Mouse (Mus musculus) MEL (cell line): ENCODE data around the gene Map3k4. TPM values are rescaled to one million over a fixed set of nuclear protein-coding genes. Genes with fewer than 3 reads are reported as not detected.

ENCODE experiments used
- DNase-seq: peaks from one replicate; pipeline ENCODE4 v3.0.0; 2011; ENCODE audit warnings: low read depth, low spot score
- H3K27ac ChIP-seq: 2 replicates; pipeline ENCODE4 v1.5.1; 2012; ENCODE audit warnings: low read depth, mild to moderate bottlenecking, control low read depth, low read length, moderate library complexity; ENCODE audit not compliant: control insufficient read depth
- H3K27me3 ChIP-seq, 2 experiments: fragments of 150-350 bp in 1 of 2; sonication (generic) in 1 of 2; 2 replicates each; pipeline ENCODE4 v1.6.1; 2012; ENCODE audit warnings: low read length in 2 of 2, mild to moderate bottlenecking in 2 of 2, improper control_type of control experiment in 1 of 2, moderate library complexity in 1 of 2; ENCODE audit not compliant: insufficient read depth in 2 of 2, control insufficient read depth in 1 of 2
- H3K36me3 ChIP-seq, 2 experiments: 2 replicates each; pipeline ENCODE4 v1.6.1; 2012 to 2014; ENCODE audit warnings: low read length in 2 of 2, improper control_type of control experiment in 1 of 2, inconsistent platforms in 1 of 2, mild to moderate bottlenecking in 1 of 2; ENCODE audit not compliant: insufficient read depth in 2 of 2, control insufficient read depth in 1 of 2
- H3K4me1 ChIP-seq, 2 experiments: fragments of 150-350 bp in 1 of 2; sonication (generic) in 1 of 2; 2 replicates each; pipeline ENCODE4 v1.6.1; 2012; ENCODE audit warnings: low read length in 2 of 2, improper control_type of control experiment in 1 of 2, mild to moderate bottlenecking in 1 of 2; ENCODE audit not compliant: insufficient read depth in 2 of 2, control insufficient read depth in 1 of 2
- H3K4me3 ChIP-seq, 2 experiments: fragments of 150-350 bp in 1 of 2; sonication (generic) in 1 of 2; 2 replicates each; pipeline ENCODE4 v1.5.1; 2012; ENCODE audit warnings: low read depth in 2 of 2, low read length in 2 of 2, mild to moderate bottlenecking in 2 of 2, moderate library complexity in 2 of 2, control low read depth in 1 of 2, improper control_type of control experiment in 1 of 2; ENCODE audit not compliant: control insufficient read depth in 1 of 2, insufficient read depth in 1 of 2
- H3K79me2 ChIP-seq: 2 replicates; pipeline ENCODE4 v1.6.1; 2012; ENCODE audit warnings: mild to moderate bottlenecking, low read length, moderate library complexity; ENCODE audit not compliant: control insufficient read depth, poor library complexity, insufficient read depth
- H3K9ac ChIP-seq: 2 replicates; pipeline ENCODE4 v1.6.1; 2012; ENCODE audit warnings: low read depth, mild to moderate bottlenecking, control low read depth, low read length, moderate library complexity; ENCODE audit not compliant: control insufficient read depth, poor library complexity, severe bottlenecking
- H3K9me3 ChIP-seq: fragments of 150-350 bp; sonication (generic); replicated peaks from 2 replicates; pipeline ENCODE4 v1.6.1; 2012; ENCODE audit warnings: mild to moderate bottlenecking, low read length, improper control_type of control experiment, moderate library complexity; ENCODE audit not compliant: insufficient read depth
- BHLHE40 ChIP-seq: IDR thresholded peaks from 2 replicates; pipeline ENCODE4 v1.6.1; 2012; ENCODE audit warnings: low read depth, mild to moderate bottlenecking, inconsistent platforms, low read length, improper control_type of control experiment, borderline replicate concordance
- CHD2 ChIP-seq: IDR thresholded peaks from 2 replicates; pipeline ENCODE4 v1.6.1; 2011; ENCODE audit warnings: low read length, improper control_type of control experiment
- E2F4 ChIP-seq: IDR thresholded peaks from 2 replicates; pipeline ENCODE4 v1.6.1; 2011; ENCODE audit warnings: low read depth, low read length, improper control_type of control experiment, borderline replicate concordance
- ELF1 ChIP-seq: IDR thresholded peaks from 2 replicates; pipeline ENCODE4 v1.6.1; 2014; ENCODE audit warnings: low read depth, mild to moderate bottlenecking, inconsistent platforms, low read length, improper control_type of control experiment, moderate library complexity
- ETS1 ChIP-seq: IDR thresholded peaks from 2 replicates; pipeline ENCODE4 v1.6.1; 2012; ENCODE audit warnings: low read depth, mild to moderate bottlenecking, inconsistent platforms, low read length, improper control_type of control experiment, moderate library complexity
- GABPA ChIP-seq: IDR thresholded peaks from 2 replicates; pipeline ENCODE4 v1.6.1; 2012; ENCODE audit warnings: low read depth, mild to moderate bottlenecking, inconsistent platforms, low read length, improper control_type of control experiment, moderate library complexity
- GATA1 ChIP-seq: IDR thresholded peaks from 2 replicates; pipeline ENCODE4 v1.6.1; 2011; ENCODE audit warnings: low read depth, low read length, improper control_type of control experiment
- HCFC1 ChIP-seq: IDR thresholded peaks from 2 replicates; pipeline ENCODE4 v1.6.1; 2012; ENCODE audit warnings: low read depth, mild to moderate bottlenecking, inconsistent platforms, low read length, improper control_type of control experiment, moderate library complexity
- JUND ChIP-seq: IDR thresholded peaks from 2 replicates; pipeline ENCODE4 v1.6.1; 2011; ENCODE audit warnings: low read depth, mild to moderate bottlenecking, improper control_type of control experiment, low read length
- KAT2A ChIP-seq: conservative IDR thresholded peaks from 2 replicates; pipeline ENCODE4 v1.6.1; 2012; ENCODE audit warnings: low read depth, low read length, improper control_type of control experiment, inconsistent platforms
- MAZ ChIP-seq: IDR thresholded peaks from 2 replicates; pipeline ENCODE4 v1.6.1; 2012; ENCODE audit warnings: low read depth, mild to moderate bottlenecking, inconsistent platforms, low read length, improper control_type of control experiment
- MEF2A ChIP-seq: IDR thresholded peaks from 2 replicates; pipeline ENCODE4 v1.6.1; 2014; ENCODE audit warnings: low read depth, mild to moderate bottlenecking, inconsistent platforms, low read length, improper control_type of control experiment; ENCODE audit not compliant: poor library complexity, insufficient replicate concordance, severe bottlenecking; ENCODE audit errors: extremely low read depth
- MXI1 ChIP-seq: IDR thresholded peaks from 2 replicates; pipeline ENCODE4 v1.6.1; 2011; ENCODE audit warnings: mild to moderate bottlenecking, low read depth, low read length, improper control_type of control experiment
- MYB ChIP-seq: IDR thresholded peaks from 2 replicates; pipeline ENCODE4 v1.6.1; 2011; ENCODE audit warnings: mild to moderate bottlenecking, low read depth, low read length, improper control_type of control experiment
- MYC ChIP-seq: IDR thresholded peaks from 2 replicates; pipeline ENCODE4 v1.6.1; 2011; ENCODE audit warnings: low read depth, mild to moderate bottlenecking, low read length, improper control_type of control experiment, moderate library complexity
- NELFE ChIP-seq: IDR thresholded peaks from 2 replicates; pipeline ENCODE4 v1.6.1; 2011; ENCODE audit warnings: low read depth, low read length, improper control_type of control experiment
- NRF1 ChIP-seq: IDR thresholded peaks from 2 replicates; pipeline ENCODE4 v1.6.1; 2014; ENCODE audit warnings: low read depth, mild to moderate bottlenecking, inconsistent platforms, low read length, improper control_type of control experiment, moderate library complexity; ENCODE audit not compliant: poor library complexity, insufficient read depth, severe bottlenecking
- POLR2A ChIP-seq, 2 experiments: IDR thresholded peaks; 2 replicates each; pipeline ENCODE4 v1.6.1; 2011 to 2012; ENCODE audit warnings: low read length in 2 of 2, mild to moderate bottlenecking in 2 of 2, control low read depth in 1 of 2, improper control_type of control experiment in 1 of 2, low read depth in 1 of 2, moderate library complexity in 1 of 2; ENCODE audit not compliant: control insufficient read depth in 1 of 2, insufficient read depth in 1 of 2, poor library complexity in 1 of 2
- POLR2AphosphoS5 ChIP-seq: IDR thresholded peaks from 2 replicates; pipeline ENCODE4 v1.6.1; 2012; ENCODE audit warnings: low read depth, borderline replicate concordance, mild to moderate bottlenecking, inconsistent platforms, low read length, moderate library complexity, mixed read lengths
- RCOR1 ChIP-seq: IDR thresholded peaks from 2 replicates; pipeline ENCODE4 v1.6.1; 2012; ENCODE audit warnings: low read depth, mild to moderate bottlenecking, inconsistent platforms, low read length, improper control_type of control experiment
- SMC3 ChIP-seq: IDR thresholded peaks from 2 replicates; pipeline ENCODE4 v1.6.1; 2011; ENCODE audit warnings: low read depth, low read length, improper control_type of control experiment
- TBP ChIP-seq: IDR thresholded peaks from 2 replicates; pipeline ENCODE4 v1.8.0; 2011; ENCODE audit warnings: low read depth, low read length, improper control_type of control experiment
- USF1 ChIP-seq: IDR thresholded peaks from 2 replicates; pipeline ENCODE4 v1.6.1; 2014; ENCODE audit warnings: low read depth, mild to moderate bottlenecking, inconsistent platforms, low read length, improper control_type of control experiment, moderate library complexity
- USF2 ChIP-seq, 2 experiments: IDR thresholded peaks; 2 replicates each; pipeline ENCODE4 v1.6.1; 2011 to 2012; ENCODE audit warnings: improper control_type of control experiment in 2 of 2, low read length in 2 of 2, borderline replicate concordance in 1 of 2, inconsistent platforms in 1 of 2, low read depth in 1 of 2, mild to moderate bottlenecking in 1 of 2; ENCODE audit not compliant: insufficient read depth in 1 of 2
- ZC3H11A ChIP-seq: IDR thresholded peaks from 2 replicates; pipeline ENCODE4 v1.6.1; 2012; ENCODE audit warnings: low read depth, mild to moderate bottlenecking, inconsistent platforms, low read length, improper control_type of control experiment
- polyA plus RNA-seq, 2 experiments: library from polyadenylated mRNA; stranded (reverse) in 1 of 2; unstranded in 1 of 2; fragments of >175 nt in 1 of 2; fragments of >200 nt in 1 of 2; gene quantifications; 2 replicates each; pipeline versions ENCODE4 v1.2.1 to v1.2.4; 2012; ENCODE audit warnings: low replicate concordance in 2 of 2, low read depth in 1 of 2; ENCODE audit not compliant: insufficient read length in 2 of 2, insufficient read depth in 1 of 2, missing spikeins in 1 of 2
- total RNA-seq: library from RNA; depleted of rRNA; stranded (reverse); fragments of 300-350 nt; gene quantifications from 2 replicates; pipeline ENCODE4 v1.2.3, GENCODE M21; 2012

Map3k4 gene
- total and polyA plus RNA-seq, 3 experiments: 18.0 to 20.4 TPM; not detected in 1

- Histone ChIP-seq H3K4me1 (peaks cover 0 to 17% of the 10 kb centered on the region in 2 experiments; a peak in 3 of 4 replicates), H3K27ac (no peak overlapping the region), H3K79me2 (no peaks in the 10 kb centered on the region), H3K9ac (no peak overlapping the region), H3K27me3 (no peaks in the 10 kb centered on the region), H3K4me3 (no peak overlapping the region), H3K36me3 (peaks cover 0 to 5% of the 10 kb centered on the region in 2 experiments; a peak in 2 of 4 replicates), H3K9me3 (no peaks in the 10 kb centered on the region)
- no peak for TF ChIP-seq RCOR1
- no peak for TF ChIP-seq ELF1
- DNase-seq: no peak
Measured at GRCm38 (mm10) chr17:12199933-12200332, 118.7 kb downstream of the Map3k4 start.

- H3K4me1 ChIP-seq: peaks cover 0 to 6% of the 10 kb centered on the region in 2 experiments; a peak in 1 of 4 replicates
- DNase-seq: no peak
- no peak overlapping the region for H3K4me3 ChIP-seq
- H3K27ac ChIP-seq: no peak overlapping the region
- no peaks in the 10 kb centered on the region for H3K9me3 ChIP-seq
- TF ChIP-seq MAZ (no peak), NELFE (no peak), SMC3 (no peak), JUND (no peak), MEF2A (no peak), ETS1 (no peak), USF1 (0 out of 2 replicates have a peak, but pooled peaks have one; percentile 22), HCFC1 (no peak), KAT2A (no peak)
- H3K36me3 ChIP-seq: no peaks in the 10 kb centered on the region; a peak in 1 of 4 replicates
- no peaks in the 10 kb centered on the region for H3K79me2 ChIP-seq
- H3K9ac ChIP-seq: no peak overlapping the region
- no peaks in the 10 kb centered on the region for H3K27me3 ChIP-seq
Measured at GRCm38 (mm10) chr17:12195604-12196003, 123.0 kb downstream of the Map3k4 start.

GRCm38 (mm10) chr17:12195137-12195536 lies 123.5 kb downstream of the Map3k4 start:
- no peak overlapping the region for H3K4me3 ChIP-seq
- DNase-seq: no peak

More at GRCm38 (mm10) chr17:12195137-12195536, 123.5 kb downstream of the Map3k4 start:
- Histone ChIP-seq H3K79me2 (no peaks in the 10 kb centered on the region), H3K9me3 (no peaks in the 10 kb centered on the region), H3K27me3 (no peaks in the 10 kb centered on the region), H3K4me1 (peaks cover 0 to 6% of the 10 kb centered on the region in 2 experiments; a peak in 1 of 4 replicates), H3K27ac (no peak overlapping the region), H3K36me3 (no peaks in the 10 kb centered on the region; a peak in 1 of 4 replicates), H3K9ac (no peak overlapping the region)
- TF ChIP-seq CHD2 (no peak), ZC3H11A (no peak), NELFE (no peak), USF1 (no peak), POLR2AphosphoS5 (no peak), TBP (no peak), NRF1 (no peak), BHLHE40 (no peak), GABPA (no peak), ELF1 (no peak), E2F4 (no peak), USF2 (IDR thresholded peaks at IDR 0.05; ENCODE audit: borderline replicate concordance in 1 of 2, insufficient read depth in 1 of 2, low read depth in 1 of 2, low read length in 2 of 2) (no peak), MYB (no peak), GATA1 (no peak), HCFC1 (no peak), POLR2A (IDR thresholded peaks at IDR 0.05; ENCODE audit: control insufficient read depth in 1 of 2, insufficient read depth in 1 of 2, low read depth in 1 of 2, low read length in 2 of 2, poor library complexity in 1 of 2) (no peak), JUND (no peak), MXI1 (no peak), MYC (no peak)
